Mouse (Mus musculus): ENCODE results near the gene Barx1. TPM values are rescaled to one million over a fixed set of nuclear protein-coding genes. Genes with fewer than 3 reads are reported as not detected.

The Barx1 gene
- polyA plus RNA-seq, 1 experiment, result 0.57 TPM

- TF ChIP-seq CTCF (IDR thresholded peaks at IDR 0.05; ENCODE audit: low read depth, low read length) (peak; percentile 68), EP300 (IDR thresholded peaks at IDR 0.05; ENCODE audit: insufficient read depth, low read depth, low read length) (no peak)
- H3K27ac ChIP-seq (ENCODE audit: insufficient read depth, low read length), result no peak overlapping the region
- no peaks in the 10 kb centered on the region for H3K36me3 ChIP-seq (ENCODE audit: control insufficient read depth, insufficient read depth, low read length, poor library complexity, severe bottlenecking)
- H3K9ac ChIP-seq (ENCODE audit: low read depth, poor library complexity, severe bottlenecking), result no peak overlapping the region
- H3K4me3 ChIP-seq (ENCODE audit: low read depth, low read length), result no peak overlapping the region
- no peaks in the 10 kb centered on the region for H3K4me1 ChIP-seq (ENCODE audit: control insufficient read depth, insufficient read depth, low read length)
- H3K27me3 ChIP-seq (ENCODE audit: control insufficient read depth, insufficient read depth, low read length, poor library complexity, severe bottlenecking), result no peaks in the 10 kb centered on the region
- H3K9me3 ChIP-seq (replicated peaks; ENCODE audit: control insufficient read depth, insufficient read depth, low read length, poor library complexity, severe bottlenecking), result no peaks in the 10 kb centered on the region
These were observed 16.6 kb downstream of the Barx1 start for GRCm38 (mm10) chr13:48679351-48679750.

- Histone ChIP-seq H3K4me3 (ENCODE audit: low read depth, low read length) (no peak overlapping the region), H3K9ac (ENCODE audit: low read depth, poor library complexity, severe bottlenecking) (no peak overlapping the region), H3K27ac (ENCODE audit: insufficient read depth, low read length) (no peak overlapping the region), H3K36me3 (ENCODE audit: control insufficient read depth, insufficient read depth, low read length, poor library complexity, severe bottlenecking) (no peaks in the 10 kb centered on the region), H3K27me3 (ENCODE audit: control insufficient read depth, insufficient read depth, low read length, poor library complexity, severe bottlenecking) (no peaks in the 10 kb centered on the region), H3K9me3 (replicated peaks; ENCODE audit: control insufficient read depth, insufficient read depth, low read length, poor library complexity, severe bottlenecking) (no peaks in the 10 kb centered on the region), H3K4me1 (ENCODE audit: control insufficient read depth, insufficient read depth, low read length) (no peaks in the 10 kb centered on the region)
- TF ChIP-seq POLR2A (IDR thresholded peaks at IDR 0.05; ENCODE audit: insufficient read depth, low read length), result no peak
- no peak for TF ChIP-seq CTCF (IDR thresholded peaks at IDR 0.05; ENCODE audit: low read depth, low read length)
- TF ChIP-seq EP300 (IDR thresholded peaks at IDR 0.05; ENCODE audit: insufficient read depth, low read depth, low read length), result no peak
These were observed 23.9 kb downstream of the Barx1 start for GRCm38 (mm10) chr13:48686666-48687065.

GRCm38 (mm10) chr13:48691991-48692390 is 29.2 kb downstream of the Barx1 start:
- Histone ChIP-seq H3K4me3 (ENCODE audit: low read depth, low read length) (no peak overlapping the region), H3K27me3 (ENCODE audit: control insufficient read depth, insufficient read depth, low read length, poor library complexity, severe bottlenecking) (no peaks in the 10 kb centered on the region), H3K36me3 (ENCODE audit: control insufficient read depth, insufficient read depth, low read length, poor library complexity, severe bottlenecking) (no peaks in the 10 kb centered on the region), H3K4me1 (ENCODE audit: control insufficient read depth, insufficient read depth, low read length) (no peaks in the 10 kb centered on the region), H3K9me3 (replicated peaks; ENCODE audit: control insufficient read depth, insufficient read depth, low read length, poor library complexity, severe bottlenecking) (no peaks in the 10 kb centered on the region), H3K9ac (ENCODE audit: low read depth, poor library complexity, severe bottlenecking) (no peak overlapping the region), H3K27ac (ENCODE audit: insufficient read depth, low read length) (no peak overlapping the region)
- no peak for TF ChIP-seq EP300 (IDR thresholded peaks at IDR 0.05; ENCODE audit: insufficient read depth, low read depth, low read length)
- no peak for TF ChIP-seq POLR2A (IDR thresholded peaks at IDR 0.05; ENCODE audit: insufficient read depth, low read length)
- no peak for TF ChIP-seq CTCF (IDR thresholded peaks at IDR 0.05; ENCODE audit: low read depth, low read length)

- TF ChIP-seq POLR2A (IDR thresholded peaks at IDR 0.05; ENCODE audit: insufficient read depth, low read length), result no peak
- H3K36me3 ChIP-seq (ENCODE audit: control insufficient read depth, insufficient read depth, low read length, poor library complexity, severe bottlenecking), result no peaks in the 10 kb centered on the region
- H3K9ac ChIP-seq (ENCODE audit: low read depth, poor library complexity, severe bottlenecking), result no peak overlapping the region
- no peaks in the 10 kb centered on the region for H3K9me3 ChIP-seq (replicated peaks; ENCODE audit: control insufficient read depth, insufficient read depth, low read length, poor library complexity, severe bottlenecking)
- no peak overlapping the region for H3K27ac ChIP-seq (ENCODE audit: insufficient read depth, low read length)
- H3K4me1 ChIP-seq (ENCODE audit: control insufficient read depth, insufficient read depth, low read length), result no peaks in the 10 kb centered on the region
- H3K27me3 ChIP-seq (ENCODE audit: control insufficient read depth, insufficient read depth, low read length, poor library complexity, severe bottlenecking), result no peaks in the 10 kb centered on the region
- no peak overlapping the region for H3K4me3 ChIP-seq (ENCODE audit: low read depth, low read length)
These were observed 31.6 kb downstream of the Barx1 start for GRCm38 (mm10) chr13:48694090-48695064.

- Histone ChIP-seq H3K4me3 (ENCODE audit: low read depth, low read length) (peak overlapping the region; percentile 66), H3K9ac (ENCODE audit: low read depth, poor library complexity, severe bottlenecking) (no peak overlapping the region), H3K27ac (ENCODE audit: insufficient read depth, low read length) (no peak overlapping the region), H3K27me3 (ENCODE audit: control insufficient read depth, insufficient read depth, low read length, poor library complexity, severe bottlenecking) (no peaks in the 10 kb centered on the region), H3K36me3 (ENCODE audit: control insufficient read depth, insufficient read depth, low read length, poor library complexity, severe bottlenecking) (no peaks in the 10 kb centered on the region), H3K4me1 (ENCODE audit: control insufficient read depth, insufficient read depth, low read length) (no peaks in the 10 kb centered on the region), H3K9me3 (replicated peaks; ENCODE audit: control insufficient read depth, insufficient read depth, low read length, poor library complexity, severe bottlenecking) (no peaks in the 10 kb centered on the region)
- TF ChIP-seq CTCF (IDR thresholded peaks at IDR 0.05; ENCODE audit: low read depth, low read length), result no peak
- no peak for TF ChIP-seq POLR2A (IDR thresholded peaks at IDR 0.05; ENCODE audit: insufficient read depth, low read length)
- TF ChIP-seq EP300 (IDR thresholded peaks at IDR 0.05; ENCODE audit: insufficient read depth, low read depth, low read length), result no peak
These were observed 43.7 kb downstream of the Barx1 start for GRCm38 (mm10) chr13:48706385-48706951.

GRCm38 (mm10) chr13:48712675-48713074 is 49.9 kb downstream of the Barx1 start:
- Histone ChIP-seq H3K9me3 (replicated peaks; ENCODE audit: control insufficient read depth, insufficient read depth, low read length, poor library complexity, severe bottlenecking) (no peaks in the 10 kb centered on the region), H3K9ac (ENCODE audit: low read depth, poor library complexity, severe bottlenecking) (no peak overlapping the region), H3K27me3 (ENCODE audit: control insufficient read depth, insufficient read depth, low read length, poor library complexity, severe bottlenecking) (no peaks in the 10 kb centered on the region), H3K27ac (ENCODE audit: insufficient read depth, low read length) (no peak overlapping the region), H3K4me1 (ENCODE audit: control insufficient read depth, insufficient read depth, low read length) (no peaks in the 10 kb centered on the region), H3K36me3 (ENCODE audit: control insufficient read depth, insufficient read depth, low read length, poor library complexity, severe bottlenecking) (no peaks in the 10 kb centered on the region), H3K4me3 (ENCODE audit: low read depth, low read length) (no peak overlapping the region)
- TF ChIP-seq EP300 (IDR thresholded peaks at IDR 0.05; ENCODE audit: insufficient read depth, low read depth, low read length) (no peak), POLR2A (IDR thresholded peaks at IDR 0.05; ENCODE audit: insufficient read depth, low read length) (no peak), CTCF (IDR thresholded peaks at IDR 0.05; ENCODE audit: low read depth, low read length) (no peak)

All from ES-Bruce4 (cell line).